Mouse (Mus musculus) kidney, embryonic 14.5 days (tissue): ENCODE measurements around the gene Pbx1. TPM values are rescaled to one million over a fixed set of nuclear protein-coding genes. Genes with fewer than 3 reads are reported as not detected.

ENCODE experiments used
- ATAC-seq: fragments of 200-750 bp; cut with Nextera tagmentation; 2 replicates; pipeline ENCODE4 v1.8.0; 2017; ENCODE audit warnings: moderate number of reproducible peaks, mild to moderate bottlenecking, moderate TSS enrichment, moderate library complexity; ENCODE audit not compliant: low FRiP score, low TSS enrichment
- H3K27ac ChIP-seq: fragments of 300-500 bp; sonication (generic); 2 replicates; pipeline ENCODE4 v1.5.1; 2014; ENCODE audit warnings: low read depth, mild to moderate bottlenecking, low read length, moderate library complexity, mixed read lengths
- H3K27me3 ChIP-seq: fragments of 300-500 bp; sonication (generic); 2 replicates; pipeline ENCODE4 v1.6.1; 2014; ENCODE audit warnings: mild to moderate bottlenecking, low read length; ENCODE audit not compliant: control insufficient read depth, insufficient read depth
- H3K36me3 ChIP-seq: fragments of 300-500 bp; sonication (generic); 2 replicates; pipeline ENCODE4 v1.6.1; 2014; ENCODE audit warnings: low read length, mixed read lengths; ENCODE audit not compliant: control insufficient read depth, insufficient read depth
- H3K4me1 ChIP-seq: fragments of 300-500 bp; sonication (generic); 2 replicates; pipeline ENCODE4 v1.6.1; 2014; ENCODE audit warnings: low read length, mixed read lengths; ENCODE audit not compliant: control insufficient read depth, insufficient read depth
- H3K4me2 ChIP-seq: fragments of 300-500 bp; sonication (generic); replicated peaks from 2 replicates; pipeline ENCODE4 v1.6.1; 2014; ENCODE audit warnings: low read depth, mild to moderate bottlenecking, low read length
- H3K4me3 ChIP-seq: fragments of 300-500 bp; sonication (generic); 2 replicates; pipeline ENCODE4 v1.5.1; 2014; ENCODE audit warnings: mild to moderate bottlenecking, low read length
- H3K9ac ChIP-seq: fragments of 300-500 bp; sonication (generic); 2 replicates; pipeline ENCODE4 v1.6.1; 2014; ENCODE audit warnings: low read depth, mild to moderate bottlenecking, low read length, moderate library complexity
- H3K9me3 ChIP-seq: fragments of 300-500 bp; sonication (generic); 2 replicates; pipeline ENCODE4 v1.6.1; 2016; ENCODE audit warnings: low read length; ENCODE audit not compliant: control insufficient read depth
- WGBS: fragments of 180-500 bp; shearing (Covaris S2); extraction: QIAGEN DNeasy Blood & Tissue Kit; methylation state at CpG from one replicate; pipeline ENCODE4 v1.1.7; 2014; 5-methylcytosine and 5-hydroxymethylcytosine counted together
- polyA plus RNA-seq: library from polyadenylated mRNA; unstranded; fragments of >200 nt; fragmentation: Nextera tagmentation; extraction: Ambion mirVana; gene quantifications from 2 replicates; pipeline ENCODE4 v1.2.1, GENCODE M21; 2014

Gene Pbx1
- polyA plus RNA-seq, 1 experiment from 2014 or later: 107 TPM

DNA sequence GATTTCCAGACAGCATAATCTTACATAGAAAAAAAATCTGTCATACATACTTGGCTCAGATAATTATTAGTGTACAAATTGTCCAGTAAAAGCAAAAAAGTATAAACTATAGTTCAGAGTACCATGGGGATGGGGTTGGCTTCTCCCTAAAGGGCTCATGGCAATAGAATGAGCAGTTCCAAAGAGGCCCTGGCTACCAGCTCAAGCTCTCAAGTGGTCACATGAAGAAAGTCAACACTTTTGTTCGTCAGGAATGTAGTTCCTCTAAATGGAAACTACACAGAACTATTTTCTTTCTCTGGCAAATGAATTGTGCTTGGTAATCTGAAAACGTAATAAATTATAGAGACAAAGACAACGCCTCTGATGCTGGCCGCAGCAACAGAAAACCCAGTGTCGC, 112.4 kb downstream of the Pbx1 start:
- Histone ChIP-seq H3K4me3 (no peak overlapping the region), H3K27me3 (no peaks in the 10 kb centered on the region), H3K4me1 (peaks cover 10% of the 10 kb centered on the region), H3K9me3 (no peaks in the 10 kb centered on the region), H3K27ac (no peak overlapping the region), H3K36me3 (no peaks in the 10 kb centered on the region), H3K9ac (no peak overlapping the region), H3K4me2 (no peak overlapping the region)
- 45% methylated on average over 5 of the region's 5 CpGs for WGBS
- no peak for ATAC-seq

GRCm38 (mm10) chr1:168318899-168319469, 113.1 kb downstream of the Pbx1 start:
- Histone ChIP-seq H3K9me3 (no peaks in the 10 kb centered on the region), H3K4me3 (no peak overlapping the region), H3K27ac (no peak overlapping the region), H3K27me3 (no peaks in the 10 kb centered on the region), H3K9ac (no peak overlapping the region), H3K4me2 (no peak overlapping the region), H3K36me3 (no peaks in the 10 kb centered on the region), H3K4me1 (peaks cover 10% of the 10 kb centered on the region)
- ATAC-seq: no peak
- 55% methylated on average over 13 of the region's 13 CpGs for WGBS

GRCm38 (mm10) chr1:168313772-168314171, 118.3 kb downstream of the Pbx1 start:
- H3K9me3 ChIP-seq: no peaks in the 10 kb centered on the region
- no peak overlapping the region for H3K4me3 ChIP-seq
- H3K27ac ChIP-seq: no peak overlapping the region
- H3K4me2 ChIP-seq: no peak overlapping the region
- no peaks in the 10 kb centered on the region; the same call in 1 of the 2 replicates for H3K4me1 ChIP-seq
- no peak overlapping the region for H3K9ac ChIP-seq
- H3K36me3 ChIP-seq: peaks cover 3% of the 10 kb centered on the region; the same call in 1 of the 2 replicates
- no peak for ATAC-seq
- no peaks in the 10 kb centered on the region for H3K27me3 ChIP-seq

- Histone ChIP-seq H3K36me3 (peaks cover 3% of the 10 kb centered on the region; the same call in 1 of the 2 replicates), H3K4me2 (no peak overlapping the region), H3K4me3 (no peak overlapping the region), H3K27ac (no peak overlapping the region), H3K27me3 (no peaks in the 10 kb centered on the region), H3K9me3 (no peaks in the 10 kb centered on the region), H3K9ac (no peak overlapping the region), H3K4me1 (no peaks in the 10 kb centered on the region)
- 87% methylated on average over 7 of the region's 7 CpGs for WGBS
- ATAC-seq: no peak
Measured at GRCm38 (mm10) chr1:168312710-168313447, 119.2 kb downstream of the Pbx1 start.

DNA sequence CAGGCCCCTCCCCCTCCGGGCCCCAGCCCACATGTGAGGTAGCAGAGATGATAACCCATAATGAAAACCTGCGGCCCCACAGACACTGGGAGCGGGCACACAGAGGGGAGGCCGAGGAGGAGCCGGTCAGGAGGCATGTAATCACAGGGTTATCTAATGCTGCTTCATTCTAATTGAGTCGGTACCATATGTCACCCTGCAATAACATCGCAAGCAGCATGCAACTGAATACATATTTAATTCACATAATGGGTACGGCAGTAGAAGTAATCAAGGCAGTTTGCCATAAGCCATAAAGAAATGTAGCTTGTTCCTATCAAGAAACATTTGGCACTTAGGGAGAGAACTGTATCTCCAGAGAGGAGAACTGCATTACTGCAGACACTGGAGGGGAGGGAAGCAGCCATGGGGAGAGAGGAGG, 123.0 kb downstream of the Pbx1 start:
- WGBS: 77% methylated on average over 8 of the region's 8 CpGs

GRCm38 (mm10) chr1:168307275-168308182, 124.5 kb downstream of the Pbx1 start:
- H3K27ac ChIP-seq: no peak overlapping the region
- no peaks in the 10 kb centered on the region for H3K4me1 ChIP-seq
- no peak overlapping the region for H3K9ac ChIP-seq
- no peak for ATAC-seq
- WGBS: 86% methylated on average over 14 of the region's 14 CpGs
- H3K27me3 ChIP-seq: no peaks in the 10 kb centered on the region
- H3K4me2 ChIP-seq: no peak overlapping the region
- H3K9me3 ChIP-seq: no peaks in the 10 kb centered on the region
- no peak overlapping the region for H3K4me3 ChIP-seq
- H3K36me3 ChIP-seq: peaks cover 3% of the 10 kb centered on the region; the same call in 1 of the 2 replicates

More for the DNA sequence above, 123.0 kb downstream of the Pbx1 start:
- Histone ChIP-seq H3K27ac (no peak overlapping the region), H3K4me1 (no peaks in the 10 kb centered on the region), H3K9ac (no peak overlapping the region), H3K4me3 (no peak overlapping the region), H3K27me3 (no peaks in the 10 kb centered on the region), H3K36me3 (peaks cover 3% of the 10 kb centered on the region; the same call in 1 of the 2 replicates), H3K4me2 (no peak overlapping the region), H3K9me3 (no peaks in the 10 kb centered on the region)
- no peak for ATAC-seq

GRCm38 (mm10) chr1:168300505-168300904, 131.6 kb downstream of the Pbx1 start:
- Histone ChIP-seq H3K27me3 (no peaks in the 10 kb centered on the region), H3K27ac (no peak overlapping the region), H3K9ac (no peak overlapping the region), H3K4me2 (no peak overlapping the region), H3K36me3 (no peaks in the 10 kb centered on the region; the same call in 1 of the 2 replicates), H3K4me3 (no peak overlapping the region), H3K4me1 (peaks cover 8% of the 10 kb centered on the region; the same call in 1 of the 2 replicates), H3K9me3 (no peaks in the 10 kb centered on the region)
- ATAC-seq: no peak
- 81% methylated on average over 6 of the region's 6 CpGs for WGBS

DNA sequence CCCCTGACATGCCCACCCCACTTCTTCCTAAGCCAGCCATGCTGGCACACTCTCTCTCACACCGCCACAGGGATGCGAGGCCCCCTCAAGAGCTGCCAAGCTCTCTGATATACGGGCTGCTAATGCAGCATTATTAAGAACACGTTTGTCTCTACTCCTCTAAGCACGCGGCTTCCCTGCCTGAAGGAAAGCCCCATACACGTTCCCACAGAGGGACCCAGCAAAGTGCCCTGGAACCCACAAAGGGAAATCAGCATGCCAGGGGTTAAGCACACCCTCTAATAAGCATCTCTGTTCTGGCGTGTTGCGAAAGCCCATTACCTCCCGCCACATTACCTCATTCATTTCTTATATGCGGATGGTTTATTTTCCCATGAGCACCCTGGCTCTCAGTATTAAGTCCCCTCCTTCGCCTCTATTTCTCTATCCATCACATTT, 132.1 kb downstream of the Pbx1 start:
- 66% methylated on average over 12 of the region's 12 CpGs for whole genome bisulfite sequencing
- no peak for ATAC-seq

More for the DNA sequence above, 132.1 kb downstream of the Pbx1 start:
- no peaks in the 10 kb centered on the region for H3K27me3 ChIP-seq
- no peaks in the 10 kb centered on the region; the same call in 1 of the 2 replicates for H3K36me3 ChIP-seq
- no peaks in the 10 kb centered on the region for H3K9me3 ChIP-seq
- H3K4me2 ChIP-seq: no peak overlapping the region
- no peak overlapping the region for H3K9ac ChIP-seq
- no peak overlapping the region for H3K4me3 ChIP-seq
- peaks cover 8% of the 10 kb centered on the region; the same call in 1 of the 2 replicates for H3K4me1 ChIP-seq
- H3K27ac ChIP-seq: no peak overlapping the region
